Mouse (Mus musculus): ENCODE results near the gene Gm26602. TPM values are rescaled to one million over a fixed set of nuclear protein-coding genes. Genes with fewer than 3 reads are reported as not detected.

Gm26602 gene
- polyA plus RNA-seq, 1 experiment, result not detected

DNA sequence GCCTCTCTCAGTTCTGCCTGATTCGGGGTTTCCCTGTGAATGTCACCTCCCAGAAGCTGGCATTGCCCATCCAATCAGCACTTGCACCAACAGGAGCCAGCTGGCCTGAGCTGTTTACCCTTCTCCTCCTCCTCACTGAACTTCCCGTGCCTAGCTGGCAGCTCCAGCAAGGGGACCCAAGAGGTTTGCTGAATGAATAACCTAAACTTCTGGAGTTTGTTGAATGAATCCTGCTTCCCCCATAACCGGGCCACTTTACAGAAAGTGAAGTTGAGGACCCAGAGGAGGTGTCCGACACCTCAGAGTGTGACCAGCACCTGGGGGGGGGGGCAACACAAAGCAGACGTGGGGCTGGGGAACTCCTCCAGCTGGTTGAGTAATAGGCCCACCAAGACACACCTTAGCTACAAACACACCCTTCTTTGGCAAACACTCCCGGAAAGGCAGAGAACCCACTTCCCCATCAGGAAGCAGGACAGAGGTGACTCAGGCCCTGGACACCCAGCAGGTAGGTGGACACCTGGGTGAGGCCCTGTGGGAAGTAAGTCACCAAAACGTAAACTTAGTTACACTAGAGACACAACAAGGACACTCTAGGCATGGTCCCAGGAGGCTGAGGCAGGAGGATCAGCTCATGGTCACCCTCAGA, 4.4 kb downstream of the Gm26602 start:
- Histone ChIP-seq H3ac (ENCODE audit: control insufficient read depth, insufficient read length) (no peak overlapping the region), H3K79me2 (ENCODE audit: control insufficient read depth, insufficient read depth) (peaks cover 16% of the 10 kb centered on the region), H3K4me3 (no peak overlapping the region), H3K36me3 (ENCODE audit: control insufficient read depth, insufficient read depth) (no peaks in the 10 kb centered on the region), H3K27me3 (ENCODE audit: control insufficient read depth, insufficient read depth, insufficient read length) (peaks cover 14% of the 10 kb centered on the region), H3K4me2 (ENCODE audit: low read depth) (peak overlapping the region; percentile 91)
- no peak for TF ChIP-seq REST (IDR thresholded peaks at IDR 0.05; ENCODE audit: insufficient read depth, insufficient read length)
- no peak for TF ChIP-seq POLR2A (IDR thresholded peaks at IDR 0.05; ENCODE audit: insufficient read length, low read depth)
- TF ChIP-seq SRF (IDR thresholded peaks at IDR 0.05; ENCODE audit: control insufficient read depth, insufficient read length, low read depth), result no peak
- no peak for TF ChIP-seq TCF12 (IDR thresholded peaks at IDR 0.05; ENCODE audit: insufficient read depth, poor library complexity, severe bottlenecking)
- no peak for TF ChIP-seq USF1 (IDR thresholded peaks at IDR 0.05; ENCODE audit: low read depth)
- no peak for TF ChIP-seq TCF3 (IDR thresholded peaks at IDR 0.05; ENCODE audit: insufficient read length, low read depth)
- no peak for TF ChIP-seq MYOG (IDR thresholded peaks at IDR 0.05; ENCODE audit: control insufficient read depth in 1 of 3, insufficient read depth in 1 of 3, insufficient read length in 2 of 3, low read depth in 2 of 3)
- TF ChIP-seq MAX (IDR thresholded peaks at IDR 0.05; ENCODE audit: low read depth), result no peak
- TF ChIP-seq POLR2AphosphoS2 (IDR thresholded peaks at IDR 0.05; ENCODE audit: insufficient read length, low read depth), result no peak
- TF ChIP-seq MYOD1 (IDR thresholded peaks at IDR 0.05; ENCODE audit: control insufficient read depth in 1 of 3, insufficient read length in 2 of 3, low read depth in 2 of 3), result no peak
- TF ChIP-seq CEBPB (IDR thresholded peaks at IDR 0.05; ENCODE audit: insufficient read depth, poor library complexity, severe bottlenecking), result no peak
- no peak for TF ChIP-seq E2F4 (IDR thresholded peaks at IDR 0.05; ENCODE audit: insufficient read depth)

DNA sequence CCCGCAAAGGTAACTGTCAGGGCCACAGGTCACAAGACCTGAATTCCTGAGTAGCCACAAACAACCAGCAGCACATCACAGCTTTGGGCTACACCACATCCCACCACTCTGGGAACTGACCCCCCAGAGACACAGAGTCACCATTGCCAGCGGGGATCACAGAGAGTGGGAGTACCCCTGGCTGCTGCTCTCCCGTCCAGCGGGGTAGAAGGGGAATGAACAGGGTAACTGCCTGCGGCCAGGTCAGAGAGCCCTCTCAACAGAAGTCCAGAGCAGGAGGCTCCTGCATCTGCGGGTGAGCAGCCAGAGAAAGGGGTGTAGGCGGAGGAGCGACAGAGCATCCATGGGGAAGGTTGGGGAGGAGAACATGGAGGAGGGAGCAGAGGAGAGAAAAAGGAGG, 5.4 kb downstream of the Gm26602 start:
- H3K4me3 ChIP-seq, result peak overlapping the region; percentile 84
- H3K27me3 ChIP-seq (ENCODE audit: control insufficient read depth, insufficient read depth, insufficient read length), result peaks cover 24% of the 10 kb centered on the region
- H3K4me2 ChIP-seq (ENCODE audit: low read depth), result peak overlapping the region; percentile 91
- TF ChIP-seq USF1 (IDR thresholded peaks at IDR 0.05; ENCODE audit: low read depth), result no peak
- TF ChIP-seq MYOD1 (IDR thresholded peaks at IDR 0.05; ENCODE audit: control insufficient read depth in 1 of 3, insufficient read length in 2 of 3, low read depth in 2 of 3), result no peak
- TF ChIP-seq MYOG (IDR thresholded peaks at IDR 0.05; ENCODE audit: control insufficient read depth in 1 of 3, insufficient read depth in 1 of 3, insufficient read length in 2 of 3, low read depth in 2 of 3), result no peak
- no peak for TF ChIP-seq MAX (IDR thresholded peaks at IDR 0.05; ENCODE audit: low read depth)
- H3K79me2 ChIP-seq (ENCODE audit: control insufficient read depth, insufficient read depth), result peaks cover 16% of the 10 kb centered on the region
- H3ac ChIP-seq (ENCODE audit: control insufficient read depth, insufficient read length), result peak overlapping the region; percentile 37
- no peaks in the 10 kb centered on the region for H3K36me3 ChIP-seq (ENCODE audit: control insufficient read depth, insufficient read depth)

DNA sequence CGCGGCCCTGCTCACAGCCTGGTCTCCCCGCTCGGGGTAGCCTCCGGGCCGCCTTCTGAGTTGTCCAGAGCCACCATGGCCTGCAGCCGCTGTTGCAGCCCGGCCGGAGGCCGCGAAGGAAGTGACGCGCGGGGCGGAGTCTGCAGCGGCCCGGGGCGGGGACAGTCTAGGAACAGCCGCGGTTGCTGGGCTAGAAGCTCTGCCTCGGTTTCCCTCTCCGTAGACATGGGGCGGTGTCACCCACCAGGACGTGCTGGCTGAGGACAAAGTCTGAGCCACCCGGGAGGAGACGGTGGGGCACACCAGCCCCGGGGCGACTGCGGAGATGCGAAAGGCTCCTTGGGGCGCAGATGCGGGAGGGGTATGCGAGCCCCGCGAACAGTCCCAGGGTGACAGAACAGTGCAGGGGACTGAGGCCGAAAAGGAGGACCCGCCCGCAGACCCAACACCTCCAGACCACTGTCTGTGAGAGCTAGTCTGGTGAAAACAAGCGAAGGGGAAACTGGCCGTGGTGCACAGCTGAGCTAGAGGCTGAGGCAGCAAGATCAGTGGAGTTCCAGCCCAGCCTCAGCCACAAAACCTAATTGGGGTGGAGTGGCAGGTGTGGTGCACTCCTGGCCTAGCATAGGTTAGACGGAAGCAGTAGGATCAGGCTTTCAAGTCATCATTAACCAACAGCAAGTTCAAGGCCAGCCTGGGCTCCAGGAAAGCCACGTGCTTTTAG, 6.3 kb downstream of the Gm26602 start, which contains the start of gene Kiss1r:
Kiss1r (plus strand) TSS at position 164 of the 724 bp plus-strand sequence.
- Histone ChIP-seq H3K36me3 (ENCODE audit: control insufficient read depth, insufficient read depth) (no peaks in the 10 kb centered on the region), H3K4me2 (ENCODE audit: low read depth) (peak within 1 kb of the TSS; percentile 91), H3K4me3 (peak within 1 kb of the TSS; percentile 84), H3K79me2 (ENCODE audit: control insufficient read depth, insufficient read depth) (peaks cover 16% of the 10 kb centered on the region), H3ac (ENCODE audit: control insufficient read depth, insufficient read length) (peak within 1 kb of the TSS; percentile 37), H3K27me3 (ENCODE audit: control insufficient read depth, insufficient read depth, insufficient read length) (peaks cover 32% of the 10 kb centered on the region)
- TF ChIP-seq MAX (IDR thresholded peaks at IDR 0.05; ENCODE audit: low read depth) (no peak), POLR2AphosphoS2 (IDR thresholded peaks at IDR 0.05; ENCODE audit: insufficient read length, low read depth) (peak; percentile 86), POLR2A (IDR thresholded peaks at IDR 0.05; ENCODE audit: insufficient read length, low read depth) (peak; percentile 89)

DNA sequence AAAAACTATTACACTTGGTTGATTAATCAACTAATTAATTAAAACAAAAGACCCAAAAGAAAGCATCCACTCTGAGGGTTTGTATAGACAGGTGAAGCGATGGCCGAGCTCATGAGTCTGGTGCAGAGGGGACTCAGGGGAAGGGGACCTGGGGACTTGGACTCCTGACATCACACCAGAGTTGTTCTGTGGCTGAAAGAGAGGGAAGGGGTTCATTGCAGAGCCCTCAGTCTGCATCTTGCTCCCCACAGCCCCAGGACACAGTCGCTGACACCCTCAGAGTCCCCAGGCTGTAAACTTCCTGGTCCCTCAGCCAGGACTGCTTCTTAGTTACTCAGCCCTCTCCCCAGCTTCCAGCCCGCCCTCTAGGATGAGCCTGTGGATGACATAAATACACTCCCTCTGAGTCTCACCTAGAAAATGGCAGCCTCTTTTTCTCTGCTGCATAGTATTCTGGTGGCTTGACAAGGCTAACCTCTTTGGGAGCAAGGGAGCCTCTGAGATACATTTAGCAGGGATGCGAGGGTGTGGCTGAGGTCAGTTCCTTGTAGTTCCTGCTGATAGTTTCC, 7.0 kb downstream of the Gm26602 start:
- peak overlapping the region; percentile 37 for H3ac ChIP-seq (ENCODE audit: control insufficient read depth, insufficient read length)
- H3K27me3 ChIP-seq (ENCODE audit: control insufficient read depth, insufficient read depth, insufficient read length), result peaks cover 32% of the 10 kb centered on the region
- H3K4me3 ChIP-seq, result peak overlapping the region; percentile 84
- H3K4me2 ChIP-seq (ENCODE audit: low read depth), result peak overlapping the region; percentile 91
- TF ChIP-seq REST (IDR thresholded peaks at IDR 0.05; ENCODE audit: insufficient read depth, insufficient read length), result no peak
- TF ChIP-seq E2F4 (IDR thresholded peaks at IDR 0.05; ENCODE audit: insufficient read depth), result no peak
- TF ChIP-seq POLR2AphosphoS2 (IDR thresholded peaks at IDR 0.05; ENCODE audit: insufficient read length, low read depth), result no peak
- TF ChIP-seq TCF12 (IDR thresholded peaks at IDR 0.05; ENCODE audit: insufficient read depth, poor library complexity, severe bottlenecking), result no peak
- TF ChIP-seq TCF3 (IDR thresholded peaks at IDR 0.05; ENCODE audit: insufficient read length, low read depth), result no peak
- no peak for TF ChIP-seq MYOG (IDR thresholded peaks at IDR 0.05; ENCODE audit: control insufficient read depth in 1 of 3, insufficient read depth in 1 of 3, insufficient read length in 2 of 3, low read depth in 2 of 3)
- no peak for TF ChIP-seq MAX (IDR thresholded peaks at IDR 0.05; ENCODE audit: low read depth)
- TF ChIP-seq USF1 (IDR thresholded peaks at IDR 0.05; ENCODE audit: low read depth), result no peak
- TF ChIP-seq POLR2A (IDR thresholded peaks at IDR 0.05; ENCODE audit: insufficient read length, low read depth), result no peak
- no peak for TF ChIP-seq SRF (IDR thresholded peaks at IDR 0.05; ENCODE audit: control insufficient read depth, insufficient read length, low read depth)
- no peak for TF ChIP-seq MYOD1 (IDR thresholded peaks at IDR 0.05; ENCODE audit: control insufficient read depth in 1 of 3, insufficient read length in 2 of 3, low read depth in 2 of 3)
- no peak for TF ChIP-seq CEBPB (IDR thresholded peaks at IDR 0.05; ENCODE audit: insufficient read depth, poor library complexity, severe bottlenecking)
- peaks cover 16% of the 10 kb centered on the region for H3K79me2 ChIP-seq (ENCODE audit: control insufficient read depth, insufficient read depth)
- H3K36me3 ChIP-seq (ENCODE audit: control insufficient read depth, insufficient read depth), result no peaks in the 10 kb centered on the region

Measured in myocyte (in vitro differentiated cells).